In the genomic region with DNA sequence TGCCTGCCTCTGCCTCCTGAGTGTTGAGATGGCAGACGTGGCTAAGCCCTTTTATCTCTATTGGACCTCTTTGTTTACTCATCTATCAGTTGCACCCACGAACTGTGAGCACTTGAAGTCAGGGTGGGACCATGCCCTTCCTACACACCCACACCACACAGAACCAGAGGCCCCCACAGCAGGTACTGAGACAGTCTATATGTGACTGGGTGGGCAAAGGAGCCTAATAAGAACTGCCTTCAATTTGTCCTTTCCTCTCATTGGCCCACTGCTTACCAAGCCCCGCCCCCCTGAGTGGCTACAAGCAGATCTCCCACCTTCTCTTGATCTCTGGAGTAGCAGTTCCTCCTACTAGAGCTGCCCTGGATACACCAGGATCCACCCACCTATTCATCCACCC, we compare ENCODE assay signal across 23 mouse cellular contexts. TPM values are rescaled to one million over a fixed set of nuclear protein-coding genes. Genes with fewer than 3 reads are reported as not detected.
DNase-seq lines count a peak whose midpoint lies in the region; ATAC-seq and TF ChIP-seq lines count a peak whose summit lies in the region.
"Had no signal": no experiment of that assay in that cellular context is flagged by ENCODE, and none has a peak within 500 bp of the region (broad histone marks: within the 10 kb centered on the region; RNA-seq: fewer than 3 reads in every experiment).

No protein-coding gene starts in this region.

- H3K27ac ChIP-seq in heart, embryonic 11.5 days (ENCODE audit: low read depth, low read length) = peak overlapping the region; percentile 50; the same call in 1 of the 2 replicates
- H3K27ac ChIP-seq in MEL (ENCODE audit: control insufficient read depth, low read depth, low read length) = no peak overlapping the region
- no peak overlapping the region for H3K27ac ChIP-seq in liver, embryonic 14.5 days
- H3K27ac ChIP-seq: forebrain, embryonic 13.5 days; hindbrain, embryonic 13.5 days; limb, embryonic 13.5 days; lung, embryonic 15.5 days had no signal

- 21% methylated on average over 3 of the region's 3 CpGs for WGBS in heart, embryonic 11.5 days (ENCODE audit: insufficient replicate concordance)
- 13% methylated on average over 3 of the region's 3 CpGs for WGBS in liver, embryonic 14.5 days (ENCODE audit: insufficient replicate concordance)

- no peak overlapping the region for H3K4me3 ChIP-seq in heart, embryonic 11.5 days (ENCODE audit: low read depth, low read length)
- H3K4me3 ChIP-seq in MEL (ENCODE audit: control insufficient read depth in 1 of 2, insufficient read depth in 1 of 2, low read depth in 2 of 2, low read length in 2 of 2) = no peak overlapping the region
- H3K4me3 ChIP-seq in liver, embryonic 14.5 days (ENCODE audit: insufficient read depth in 1 of 2, low read depth in 2 of 2, low read length in 2 of 2) = no peak overlapping the region
- H3K4me3 ChIP-seq: forebrain, embryonic 13.5 days; hindbrain, embryonic 13.5 days; limb, embryonic 13.5 days had no signal

- H3K9ac ChIP-seq in heart, embryonic 11.5 days (ENCODE audit: low read depth, low read length) = no peak overlapping the region
- no peak overlapping the region for H3K9ac ChIP-seq in MEL (ENCODE audit: control insufficient read depth, low read depth, low read length, poor library complexity, severe bottlenecking)
- no peak overlapping the region for H3K9ac ChIP-seq in liver, embryonic 14.5 days (replicated peaks)
- H3K9ac ChIP-seq: forebrain, embryonic 13.5 days; hindbrain, embryonic 13.5 days; limb, embryonic 13.5 days; lung, embryonic 15.5 days had no signal

- no peaks in the 10 kb centered on the region for H3K36me3 ChIP-seq in heart, embryonic 11.5 days (ENCODE audit: control insufficient read depth, insufficient read depth, low read length)
- H3K36me3 ChIP-seq in MEL (ENCODE audit: control insufficient read depth in 1 of 2, insufficient read depth in 2 of 2, low read length in 2 of 2) = no peaks in the 10 kb centered on the region; a peak in 2 of 4 replicates
- no peaks in the 10 kb centered on the region for H3K36me3 ChIP-seq in liver, embryonic 14.5 days (replicated peaks; ENCODE audit: control insufficient read depth, insufficient read depth, low read depth)
- H3K36me3 ChIP-seq: G1E; hindbrain, embryonic 13.5 days; limb, embryonic 13.5 days; lung, embryonic 15.5 days had no signal

- peak; percentile 80 for ATAC-seq in heart, embryonic 11.5 days (replicated peaks; ENCODE audit: insufficient number of reproducible peaks, low FRiP score, low TSS enrichment)
- peak; percentile 81 for ATAC-seq in liver, embryonic 14.5 days (ENCODE audit: insufficient read depth)
- ATAC-seq: forebrain, embryonic 13.5 days; inflammation-experienced regulatory T-cells, adult 6 months had no signal

- DNase-seq in heart, postnatal 4 days = no peak
- DNase-seq in MEL (ENCODE audit: low read depth, low spot score) = peak; percentile 68
- peak; percentile 28 for DNase-seq in c-Kit-positive CD71-positive TER-119-negative erythroid progenitor cells, embryonic 14.5 days (ENCODE audit: low read depth)
- peak; percentile 30 to 33 (median 33) for DNase-seq in liver, embryonic 14.5 days (ENCODE audit: low read depth in 3 of 3, low spot score in 3 of 3)
- no peak for DNase-seq in gastrocnemius, postnatal 25 days
- DNase-seq in embryo, embryonic 9.5 days (ENCODE audit: extremely low spot score) = no peak
- DNase-seq: adrenal gland, adult 2 months; cerebellum, adult 11 months; cerebellum, postnatal 10 days; heart, adult 18-20 months; lung, postnatal 4 days; right cerebral cortex, postnatal 4 days; thymus, postnatal 25 days had no signal

- no peak for TF ChIP-seq EP300 in MEL (IDR thresholded peaks at IDR 0.05; ENCODE audit: low read depth in 1 of 2, low read length in 2 of 2)
- TF ChIP-seq EP300 in liver, embryonic 14.5 days (IDR thresholded peaks at IDR 0.05; ENCODE audit: low read depth) = peak; percentile 34; the same call in 1 of the 2 replicates

- TF ChIP-seq POLR2A in MEL (IDR thresholded peaks at IDR 0.05; ENCODE audit: control insufficient read depth in 1 of 2, insufficient read depth in 1 of 2, low read depth in 1 of 2, low read length in 2 of 2, poor library complexity in 1 of 2) = no peak

- TF ChIP-seq RAD21 in MEL (IDR thresholded peaks at IDR 0.05; ENCODE audit: low read depth, low read length) = no peak

- peaks cover 9% of the 10 kb centered on the region for H3K4me1 ChIP-seq in heart, embryonic 11.5 days (ENCODE audit: control insufficient read depth, insufficient read depth, low read length)
- H3K4me1 ChIP-seq in MEL (ENCODE audit: control insufficient read depth in 1 of 2, insufficient read depth in 2 of 2, low read length in 2 of 2) = peaks cover 0 to 9% of the 10 kb centered on the region in 2 experiments; a peak in 2 of 4 replicates
- peaks cover 10 to 17% of the 10 kb centered on the region in 2 experiments for H3K4me1 ChIP-seq in liver, embryonic 14.5 days (replicated peaks; ENCODE audit: control insufficient read depth in 2 of 2, insufficient read depth in 2 of 2, low read length in 1 of 2)

- no peak for TF ChIP-seq CTCF in MEL (IDR thresholded peaks at IDR 0.05 in 2 of 3, conservative IDR thresholded peaks at IDR 0.05 in 1 of 3; ENCODE audit: control insufficient read depth in 1 of 3, insufficient read depth in 1 of 3, low read depth in 2 of 3, low read length in 3 of 3, poor library complexity in 1 of 3, severe bottlenecking in 1 of 3)
- TF ChIP-seq CTCF in liver, embryonic 14.5 days (IDR thresholded peaks at IDR 0.05; ENCODE audit: low read depth) = no peak

- no peak overlapping the region; the same call in 1 of the 2 replicates for H3K4me2 ChIP-seq in heart, embryonic 11.5 days
- peak overlapping the region; percentile 52 for H3K4me2 ChIP-seq in liver, embryonic 14.5 days (ENCODE audit: low read depth)
- H3K4me2 ChIP-seq: hindbrain, embryonic 13.5 days; limb, embryonic 13.5 days had no signal

- H3K79me2 ChIP-seq in MEL (ENCODE audit: control insufficient read depth, insufficient read depth, low read length, poor library complexity) = no peaks in the 10 kb centered on the region

- H3K9me3 ChIP-seq in heart, embryonic 11.5 days (replicated peaks; ENCODE audit: control insufficient read depth, low read length) = no peaks in the 10 kb centered on the region
- no peaks in the 10 kb centered on the region for H3K9me3 ChIP-seq in MEL (replicated peaks; ENCODE audit: insufficient read depth, low read length)
- no peaks in the 10 kb centered on the region for H3K9me3 ChIP-seq in liver, embryonic 14.5 days (ENCODE audit: control insufficient read depth, low read length)
- H3K9me3 ChIP-seq: forebrain, embryonic 13.5 days; G1E; hindbrain, embryonic 13.5 days; limb, embryonic 13.5 days; lung, embryonic 15.5 days had no signal

- H3K27me3 ChIP-seq in heart, embryonic 11.5 days (ENCODE audit: control insufficient read depth, insufficient read depth, low read length) = peaks cover 24% of the 10 kb centered on the region
- no peaks in the 10 kb centered on the region for H3K27me3 ChIP-seq in MEL (ENCODE audit: control insufficient read depth in 1 of 2, insufficient read depth in 2 of 2, low read length in 2 of 2)
- H3K27me3 ChIP-seq in liver, embryonic 14.5 days (ENCODE audit: control insufficient read depth, insufficient read depth, low read length) = peaks cover 18% of the 10 kb centered on the region

TF ChIP-seq in MEL, 35 proteins besides CTCF, POLR2A, EP300 and RAD21:
- TF ChIP-seq ETS1 (IDR thresholded peaks at IDR 0.05; ENCODE audit: low read depth, low read length) = no peak
- no peak for TF ChIP-seq SMC3 (IDR thresholded peaks at IDR 0.05; ENCODE audit: low read depth, low read length)
- TF ChIP-seq MYB (IDR thresholded peaks at IDR 0.05; ENCODE audit: low read depth, low read length) = no peak
- no peak for TF ChIP-seq ZKSCAN1 (IDR thresholded peaks at IDR 0.05; ENCODE audit: low read depth, low read length)
- no peak for TF ChIP-seq MYC (IDR thresholded peaks at IDR 0.05; ENCODE audit: low read depth, low read length)
- no peak for TF ChIP-seq NELFE (IDR thresholded peaks at IDR 0.05; ENCODE audit: low read depth, low read length)
- no peak for TF ChIP-seq KAT2A (conservative IDR thresholded peaks at IDR 0.05; ENCODE audit: low read depth, low read length)
- no peak for TF ChIP-seq GATA1 (IDR thresholded peaks at IDR 0.05; ENCODE audit: low read depth, low read length)
- no peak for TF ChIP-seq TBP (IDR thresholded peaks at IDR 0.05; ENCODE audit: low read depth, low read length)
- TF ChIP-seq E2F4 (IDR thresholded peaks at IDR 0.05; ENCODE audit: borderline replicate concordance, low read depth, low read length) = no peak
- no peak for TF ChIP-seq MXI1 (IDR thresholded peaks at IDR 0.05; ENCODE audit: low read depth, low read length)
- TF ChIP-seq GABPA (IDR thresholded peaks at IDR 0.05; ENCODE audit: low read depth, low read length) = no peak
- TF ChIP-seq TAL1 (IDR thresholded peaks at IDR 0.05; ENCODE audit: low read length) = no peak
- TF ChIP-seq ZC3H11A (IDR thresholded peaks at IDR 0.05; ENCODE audit: low read depth, low read length) = no peak
- TF ChIP-seq RCOR1 (IDR thresholded peaks at IDR 0.05; ENCODE audit: low read depth, low read length) = no peak
- TF ChIP-seq ZNF384 (IDR thresholded peaks at IDR 0.05; ENCODE audit: low read depth, low read length) = no peak
- no peak for TF ChIP-seq POLR2AphosphoS2 (IDR thresholded peaks at IDR 0.05; ENCODE audit: low read length)
- TF ChIP-seq BHLHE40 (IDR thresholded peaks at IDR 0.05; ENCODE audit: borderline replicate concordance, low read depth, low read length) = no peak

RNA-seq across cellular contexts. Expression of a gene that starts 58.1 kb away (rescaled TPM):
- not detected in 2 replicates for polyA plus RNA-seq in heart, embryonic 11.5 days (2014; fragmentation: Nextera tagmentation; extraction: Ambion mirVana)
- not detected for total RNA-seq in heart, postnatal 4 days (2021)
- not detected in 2 replicates for total RNA-seq in MEL (2012; rRNA removed)
- under 1 TPM in 1 of 2 experiments, not detected in 1; 0.68 TPM for polyA plus RNA-seq in MEL (2012; ENCODE audit: insufficient read depth in 1 of 2, insufficient read length in 2 of 2, low read depth in 1 of 2, low replicate concordance in 2 of 2, missing spikeins in 1 of 2)
- polyA plus RNA-seq in liver, embryonic 14.5 days (2012; rRNA removed) = 0.03 TPM in 2 replicates
- not detected in 2 replicates for polyA plus RNA-seq in liver, embryonic 14.5 days (2014; fragmentation: Nextera tagmentation; extraction: Ambion mirVana)
- under 1 TPM; 0.11 to 0.26 TPM for total RNA-seq in gastrocnemius, postnatal 25 days (2021)
- total RNA-seq: left cerebral cortex, postnatal 10 days had no signal
- polyA plus RNA-seq: forebrain, embryonic 13.5 days; G1E; hindbrain, embryonic 13.5 days; inflammation-experienced regulatory T-cells, adult 6 months; kidney, embryonic 14.5 days; limb, embryonic 13.5 days; neural tube, embryonic 11.5 days had no signal

Comparison
In these comparisons a context has a peak if more than half of its experiments do, and no peak if none do; other contexts are left out.
1. DNase-seq: peak in MEL (single experiment), c-Kit-positive CD71-positive TER-119-negative erythroid progenitor cells, embryonic 14.5 days (single experiment) and liver, embryonic 14.5 days (3 of 3); none in heart, postnatal 4 days (single experiment), gastrocnemius, postnatal 25 days (single experiment) and embryo, embryonic 9.5 days (single experiment).